ENCODE assay signal across 23 mouse cellular contexts in the genomic region with DNA sequence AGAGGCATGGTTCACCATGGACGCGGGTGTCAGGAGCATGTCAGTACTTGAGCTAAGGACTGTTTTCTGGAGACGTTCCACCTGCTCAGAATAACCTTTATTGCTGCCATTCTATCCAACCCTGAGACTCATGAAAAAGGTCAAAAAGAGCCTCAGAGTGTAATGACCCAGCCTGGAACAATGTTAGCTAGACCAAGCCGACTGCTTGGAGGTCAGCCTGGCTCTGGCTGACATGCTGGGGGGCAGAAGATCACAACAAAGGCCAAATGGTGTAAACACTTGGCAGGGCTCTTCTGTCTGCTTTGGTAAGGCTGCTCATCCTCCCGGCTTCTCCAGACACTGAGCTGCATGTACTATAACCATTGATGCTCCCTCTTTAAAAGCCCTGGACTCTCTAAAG.
"Had no signal": no experiment of that assay in that cellular context is flagged by ENCODE, and none has a peak within 500 bp of the region (broad histone marks: within the 10 kb centered on the region; RNA-seq: fewer than 3 reads in every experiment).

No protein-coding gene starts in this region.

- DNase-seq: layer of hippocampus, adult 9-11 months; liver; lung, adult 18-20 months; lung, postnatal 10 days; lung, postnatal 36 days; retina, postnatal 1 day; right cerebral cortex, postnatal 25 days; spleen, adult 18-20 months; thymus, postnatal 25 days had no signal

- H3K27me3 ChIP-seq: limb, embryonic 13.5 days; liver, embryonic 12.5 days; liver, embryonic 15.5 days; lung, embryonic 15.5 days; megakaryocyte, embryonic 14.5 days; midbrain, embryonic 12.5 days; midbrain, embryonic 15.5 days; neural tube, embryonic 12.5 days; neural tube, embryonic 15.5 days; stomach, embryonic 15.5 days had no signal

- H3K9ac ChIP-seq: limb, embryonic 13.5 days; liver, embryonic 12.5 days; liver, embryonic 15.5 days; lung, embryonic 15.5 days; midbrain, embryonic 12.5 days; midbrain, embryonic 15.5 days; neural tube, embryonic 12.5 days; neural tube, embryonic 15.5 days; stomach, embryonic 15.5 days had no signal

- H3K9me3 ChIP-seq: limb, embryonic 10.5 days; limb, embryonic 13.5 days; liver, embryonic 12.5 days; liver, embryonic 15.5 days; lung, embryonic 15.5 days; megakaryocyte, embryonic 14.5 days; midbrain, embryonic 12.5 days; midbrain, embryonic 15.5 days; neural tube, embryonic 12.5 days; neural tube, embryonic 15.5 days; stomach, embryonic 15.5 days had no signal

- H3K4me1 ChIP-seq: limb, embryonic 13.5 days; liver, embryonic 12.5 days; liver, embryonic 15.5 days; lung, embryonic 15.5 days; neural tube, embryonic 12.5 days; stomach, embryonic 15.5 days had no signal

- H3K27ac ChIP-seq: hindbrain, postnatal 0 days; layer of hippocampus, adult 2 months; limb, embryonic 10.5 days; limb, embryonic 13.5 days; liver, embryonic 12.5 days; liver, embryonic 15.5 days; lung, embryonic 15.5 days; midbrain, embryonic 12.5 days; midbrain, embryonic 15.5 days; neural tube, embryonic 12.5 days; neural tube, embryonic 15.5 days; stomach, embryonic 15.5 days had no signal

- H3K4me2 ChIP-seq: limb, embryonic 13.5 days; liver, embryonic 12.5 days; liver, embryonic 15.5 days; lung, embryonic 15.5 days; midbrain, embryonic 12.5 days; midbrain, embryonic 15.5 days; neural tube, embryonic 12.5 days; neural tube, embryonic 15.5 days; stomach, embryonic 15.5 days had no signal

- ATAC-seq: hindbrain, postnatal 0 days; intestine, embryonic 16.5 days; liver, embryonic 12.5 days; midbrain, embryonic 15.5 days had no signal

- H3K36me3 ChIP-seq: limb, embryonic 10.5 days; limb, embryonic 13.5 days; liver, embryonic 12.5 days; liver, embryonic 15.5 days; lung, embryonic 15.5 days; midbrain, embryonic 12.5 days; midbrain, embryonic 15.5 days; neural tube, embryonic 12.5 days; neural tube, embryonic 15.5 days; stomach, embryonic 15.5 days had no signal

- H3K4me3 ChIP-seq: layer of hippocampus, adult 2 months; limb, embryonic 10.5 days; limb, embryonic 13.5 days; liver, embryonic 12.5 days; liver, embryonic 15.5 days; lung, embryonic 15.5 days; megakaryocyte, embryonic 14.5 days; midbrain, embryonic 12.5 days; midbrain, embryonic 15.5 days; neural tube, embryonic 12.5 days; neural tube, embryonic 15.5 days; stomach, embryonic 15.5 days had no signal
